Mouse (Mus musculus): ENCODE data around the gene Itgb3bp.

The Itgb3bp gene

GRCm38 (mm10) chr4:99717905-99718304 is 211.7 kb downstream of the Itgb3bp start:
- no peak for DNase-seq

GRCm38 (mm10) chr4:99715783-99716416 is 213.7 kb downstream of the Itgb3bp start:
- DNase-seq: no peak

All from thymus, postnatal 36 days (tissue).